Mouse (Mus musculus) megakaryocyte progenitor cell, adult 5-6 weeks (primary cell): Measurements from ENCODE around the gene Atxn7l3. TPM values are rescaled to one million over a fixed set of nuclear protein-coding genes. Genes with fewer than 3 reads are reported as not detected.

Source experiments
- ATAC-seq: replicated peaks from 2 replicates; pipeline ENCODE4 v1.8.0; 2016; ENCODE audit warnings: mild to moderate bottlenecking, moderate TSS enrichment, inconsistent platforms; ENCODE audit not compliant: poor library complexity
- total RNA-seq, 2 experiments: library from RNA; stranded (forward) in 1 of 2; stranded (reverse) in 1 of 2; fragments of 157-497, 149-512 nt in 1 of 2; fragments of 200-1000 nt in 1 of 2; gene quantifications; 2 replicates each; pipeline versions ENCODE4 v1.2.3 to v1.2.4; 2015 to 2017

Gene Atxn7l3
- total RNA-seq, 2 experiments from 2014 or later, result 19.1 to 25.6 TPM

GRCm38 (mm10) chr11:102318576-102319409, 22.4 kb upstream of the Atxn7l3 start:
- ATAC-seq, result no peak

DNA sequence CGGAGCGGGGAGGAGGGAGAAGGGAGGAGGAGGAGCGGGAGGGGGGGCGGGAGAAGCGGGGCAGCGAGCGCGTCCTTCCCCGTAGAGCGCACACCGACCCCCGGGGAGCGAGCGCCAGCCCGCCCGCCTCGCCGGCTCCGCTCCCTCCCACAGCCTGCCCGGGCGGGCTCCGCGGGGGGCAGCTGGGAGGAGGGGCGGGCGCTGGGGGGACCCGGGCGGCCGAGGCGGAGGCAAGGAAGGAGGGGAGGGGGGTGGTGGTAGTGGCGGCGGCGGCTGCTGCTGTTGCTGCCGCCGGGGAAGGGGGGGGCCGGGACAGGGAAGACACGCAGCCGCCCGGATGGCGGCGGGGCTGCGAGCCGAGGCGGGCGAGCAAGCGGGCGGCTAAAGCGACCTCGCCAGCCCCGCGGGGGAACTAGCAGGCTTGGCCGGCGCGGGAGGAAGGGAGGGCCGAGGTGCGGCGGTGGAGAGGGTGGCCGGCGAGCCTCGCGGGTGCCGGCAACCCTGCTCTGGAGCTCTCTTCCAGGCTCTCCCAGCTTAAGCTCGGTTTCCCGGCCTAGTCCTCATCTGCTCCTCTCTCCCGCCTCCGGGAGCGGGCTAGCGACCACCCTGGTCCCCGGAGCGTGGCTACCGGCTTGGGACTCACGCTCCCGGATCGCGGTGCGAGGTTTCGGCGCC, 21.6 kb upstream of the Atxn7l3 start:
- ATAC-seq, result no peak

DNA sequence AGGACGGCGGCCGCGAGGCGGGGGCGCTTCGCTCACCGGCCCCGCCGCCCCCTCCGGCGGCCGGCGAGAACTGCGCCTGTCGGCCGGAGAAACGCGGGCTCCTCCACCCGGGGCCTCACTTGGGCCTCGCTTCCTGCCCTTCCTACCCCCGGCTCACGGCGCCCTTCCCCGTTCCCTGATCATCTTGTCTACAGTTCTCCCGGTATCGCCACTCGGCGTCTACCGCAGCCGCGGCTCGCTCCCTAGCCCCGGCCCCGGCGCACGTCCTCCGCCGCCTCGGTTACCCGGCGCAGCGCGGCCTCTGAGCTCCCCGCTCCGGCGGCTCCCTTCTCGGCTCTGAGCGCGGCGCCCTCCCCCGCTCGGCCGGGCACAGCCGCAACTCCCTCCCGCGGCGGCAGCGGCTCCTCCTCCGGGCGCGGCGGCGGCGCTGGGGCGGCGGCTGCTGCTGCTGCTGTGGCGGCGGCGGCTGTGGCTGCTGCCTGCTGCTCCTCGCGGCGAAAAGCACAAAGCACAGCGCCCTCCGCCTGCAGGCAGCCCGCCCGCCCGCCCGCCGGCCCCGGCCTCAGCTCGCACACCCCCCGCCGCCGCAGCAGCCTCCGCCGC, 21.0 kb upstream of the Atxn7l3 start:
- ATAC-seq, result 0 out of 2 replicates have a peak, but pooled peaks have one; percentile 4

- peak; percentile 63 for ATAC-seq
These were observed 20.3 kb upstream of the Atxn7l3 start for GRCm38 (mm10) chr11:102316572-102317297.

DNA sequence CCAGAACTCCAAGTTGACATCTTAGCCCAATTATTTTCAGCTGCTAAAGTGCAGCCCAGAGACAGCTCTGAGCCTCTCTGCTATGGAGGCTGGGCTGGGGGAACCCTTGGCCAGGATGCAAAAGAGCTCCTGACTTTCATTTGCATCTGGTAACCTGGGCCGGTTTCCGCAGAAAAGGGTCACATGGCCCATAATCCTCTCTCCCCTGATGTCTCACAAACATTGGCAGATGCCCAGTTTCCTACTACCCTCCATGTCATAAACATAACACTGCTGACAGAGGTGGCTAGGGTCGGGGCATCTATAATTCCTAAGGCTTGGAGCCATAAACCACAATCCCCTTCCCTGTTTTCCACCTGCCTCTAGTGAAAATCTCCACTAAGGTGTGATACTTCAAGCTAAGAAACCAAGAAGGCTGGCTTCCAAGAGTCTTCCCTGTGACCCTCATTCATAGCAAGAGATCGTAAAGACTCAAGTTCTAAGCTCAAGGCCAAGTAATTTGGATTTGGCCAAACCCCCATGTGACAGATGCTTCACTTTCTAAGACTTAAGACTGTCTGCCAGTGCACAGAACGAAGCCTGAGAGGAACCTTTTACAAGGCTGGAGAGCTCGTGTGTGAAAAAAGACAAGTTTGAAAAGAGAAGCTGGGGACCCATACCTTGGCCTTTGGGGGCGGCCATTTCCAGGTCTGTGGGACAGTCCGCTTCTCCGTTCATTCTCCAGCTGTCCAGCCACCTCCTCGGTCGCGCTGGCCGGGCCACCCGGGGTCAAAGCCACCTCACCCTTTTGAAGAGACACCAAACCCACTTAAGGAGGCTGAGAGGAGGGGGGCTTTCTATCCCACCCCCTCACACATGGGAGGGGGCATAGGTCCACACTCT, 19.5 kb upstream of the Atxn7l3 start:
- ATAC-seq, result no peak

DNA sequence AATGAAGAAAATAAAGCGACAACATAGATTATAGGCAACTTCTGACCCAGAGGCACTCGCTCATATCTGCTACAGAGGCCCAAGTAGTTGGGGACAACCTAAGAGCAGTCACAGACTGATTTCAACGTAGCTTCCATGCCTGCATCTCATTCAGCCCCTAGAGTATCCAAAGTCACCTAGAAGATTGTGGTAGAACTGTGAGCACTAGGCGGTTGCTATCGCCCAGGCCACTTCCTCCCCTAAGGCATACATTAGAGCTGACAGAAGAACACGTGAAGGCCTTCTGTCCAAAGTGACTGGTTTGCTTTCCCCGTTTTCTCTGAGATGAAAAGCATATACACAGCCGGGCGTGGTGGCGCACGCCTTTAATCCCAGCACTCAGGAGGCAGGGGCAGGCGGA, 17.9 kb upstream of the Atxn7l3 start:
- ATAC-seq, result no peak

- no peak for ATAC-seq
These were observed 16.2 kb upstream of the Atxn7l3 start for GRCm38 (mm10) chr11:102312586-102312985.

DNA sequence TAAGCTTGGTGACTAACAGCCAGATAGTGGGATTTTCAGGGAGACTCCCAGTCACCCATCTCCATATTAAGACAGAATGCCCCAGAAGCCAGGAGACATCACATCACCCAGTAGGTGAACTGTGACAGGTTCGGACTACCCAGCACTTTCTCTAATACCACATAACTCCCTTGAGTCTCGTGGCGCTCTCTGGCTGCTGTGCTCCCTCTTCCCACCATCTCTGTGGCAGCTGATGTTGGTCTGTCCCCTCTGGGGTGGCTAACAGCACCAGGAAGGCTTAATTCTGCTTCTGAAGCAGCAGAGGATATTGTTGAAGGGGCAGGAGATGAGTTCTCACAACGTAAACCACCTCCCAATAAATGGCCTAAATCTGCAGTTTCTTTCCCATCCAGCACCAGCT, 15.5 kb upstream of the Atxn7l3 start:
- ATAC-seq, result no peak

DNA sequence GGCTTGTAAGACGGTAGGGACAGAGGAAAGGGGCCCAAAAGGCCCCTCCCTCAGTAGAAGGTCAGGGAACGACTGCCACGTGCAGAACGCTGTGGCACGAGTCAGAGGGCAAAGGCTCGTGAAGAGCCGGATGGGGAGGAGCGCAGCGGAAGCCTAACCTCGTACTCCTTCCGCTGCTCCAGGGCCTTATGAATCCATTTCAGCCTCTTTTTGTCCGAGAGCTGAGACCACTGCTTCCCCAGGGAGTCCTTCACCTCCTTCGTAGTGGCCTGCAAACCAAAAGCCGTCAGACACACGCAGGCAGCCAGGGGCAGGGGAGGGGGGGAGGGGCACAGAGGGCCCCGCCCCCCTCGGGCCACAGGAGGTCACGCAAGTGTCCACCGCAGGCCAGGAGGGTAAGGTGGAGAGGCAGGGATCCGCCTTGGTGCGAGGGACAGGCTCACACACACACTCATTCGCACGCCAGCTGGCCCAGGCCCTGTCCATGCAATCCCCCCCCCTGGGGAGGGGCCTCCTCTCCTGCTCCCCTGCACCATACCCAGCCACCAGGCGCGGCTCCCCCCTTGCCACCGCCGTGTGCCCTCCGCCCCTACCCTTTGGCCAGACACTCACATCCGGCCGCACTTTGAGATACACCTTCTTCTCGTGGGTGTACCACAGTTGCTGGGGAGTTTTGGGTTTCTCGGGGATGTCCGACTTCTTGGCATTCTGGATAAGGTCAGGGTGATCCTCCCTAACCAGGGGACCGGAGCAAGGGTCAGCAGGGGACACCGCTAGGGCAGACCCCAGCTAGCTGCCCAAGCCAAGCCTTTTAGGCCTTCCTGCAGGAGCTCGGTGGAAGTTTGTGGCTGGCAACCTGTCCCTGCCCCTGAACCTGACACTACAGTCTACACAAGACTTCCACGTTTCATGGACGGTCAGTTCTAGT, 14.6 kb upstream of the Atxn7l3 start:
- ATAC-seq, result no peak

DNA sequence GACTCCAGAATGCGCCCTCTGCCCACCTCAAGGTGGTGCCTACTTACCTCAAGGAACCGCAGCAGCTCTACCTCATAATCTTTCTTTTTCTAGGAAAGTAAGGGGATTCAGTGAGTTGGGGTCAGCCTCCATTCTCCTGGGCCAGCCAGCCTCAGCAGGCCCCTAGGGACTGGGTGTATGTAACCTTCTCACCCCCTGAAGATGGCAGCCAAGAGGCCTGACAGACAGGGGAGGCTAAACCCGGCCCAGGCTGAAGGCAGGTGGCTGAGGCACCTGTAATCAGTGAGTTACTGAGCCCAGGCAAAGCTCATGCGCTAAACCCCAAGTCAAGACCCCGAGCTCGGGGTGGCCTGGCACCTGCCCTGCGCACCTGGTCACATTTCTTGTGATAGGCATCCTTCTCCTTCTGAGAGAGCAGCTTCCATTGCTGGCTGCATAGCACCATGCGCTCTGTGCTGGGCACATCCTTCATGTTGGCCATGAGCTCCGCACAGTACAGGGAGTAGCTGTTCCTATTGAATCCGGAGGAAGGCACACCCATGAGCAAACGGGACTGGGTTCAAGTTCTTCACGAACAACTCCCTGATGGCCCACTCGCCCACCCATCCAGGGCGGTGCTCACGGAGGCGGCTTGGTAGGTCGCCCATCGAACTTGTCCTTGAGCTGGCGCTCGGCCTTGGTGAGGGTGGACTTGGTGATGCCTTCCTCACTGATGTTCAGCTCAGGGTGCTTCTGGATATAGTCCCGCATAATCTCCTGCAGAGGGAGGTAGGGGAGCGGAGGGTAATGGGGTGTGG, 13.6 kb upstream of the Atxn7l3 start:
- ATAC-seq, result no peak

GRCm38 (mm10) chr11:102308979-102309378, 12.5 kb upstream of the Atxn7l3 start:
- ATAC-seq, result peak; percentile 95

- ATAC-seq, result no peak
These were observed 11.7 kb upstream of the Atxn7l3 start for GRCm38 (mm10) chr11:102308104-102308503.

DNA sequence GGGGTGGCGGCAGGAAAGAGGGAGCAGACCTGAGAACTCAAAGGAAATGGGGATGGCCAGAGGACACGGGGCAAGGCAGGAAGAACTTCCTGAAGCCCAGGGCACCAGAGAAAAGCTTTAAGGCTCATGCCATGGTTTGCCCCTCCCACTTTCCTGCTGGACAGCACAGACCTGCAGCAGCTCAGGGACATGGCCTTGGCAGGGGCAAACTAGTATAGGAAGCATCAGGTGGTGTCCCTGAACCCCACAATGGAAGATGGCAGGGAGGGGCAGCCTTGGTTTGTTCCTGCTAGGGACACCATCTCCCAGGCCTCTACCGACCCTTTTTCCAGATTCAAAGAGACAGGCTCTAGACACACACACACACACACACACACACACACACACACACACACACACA, 8.9 kb upstream of the Atxn7l3 start:
- no peak for ATAC-seq

GRCm38 (mm10) chr11:102304141-102304540, 7.7 kb upstream of the Atxn7l3 start:
- ATAC-seq, result no peak

DNA sequence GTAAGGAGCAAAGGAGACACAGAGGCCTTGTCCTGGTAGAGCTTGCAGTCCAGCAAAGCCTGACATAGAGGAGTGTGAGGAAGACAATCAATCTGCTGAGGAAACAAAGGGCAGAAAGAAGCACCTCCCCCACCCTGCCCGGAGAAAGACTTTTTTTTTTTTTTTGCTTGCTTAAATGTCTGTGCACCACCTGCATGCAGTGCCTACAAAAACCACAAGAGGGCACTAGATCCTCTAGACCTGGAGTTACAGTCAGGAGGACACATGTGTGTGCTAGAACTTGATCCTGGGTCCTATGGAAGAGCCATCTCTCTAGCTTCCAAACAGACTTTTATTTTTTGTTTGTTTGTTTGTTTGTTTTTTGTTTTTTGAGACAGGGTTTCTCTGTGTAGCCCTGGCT, 3.4 kb upstream of the Atxn7l3 start:
- 0 out of 2 replicates have a peak, but pooled peaks have one; percentile 15 for ATAC-seq

- ATAC-seq, result no peak
These were observed 1.4 kb upstream of the Atxn7l3 start for GRCm38 (mm10) chr11:102297577-102298556.
